In the genomic region with DNA sequence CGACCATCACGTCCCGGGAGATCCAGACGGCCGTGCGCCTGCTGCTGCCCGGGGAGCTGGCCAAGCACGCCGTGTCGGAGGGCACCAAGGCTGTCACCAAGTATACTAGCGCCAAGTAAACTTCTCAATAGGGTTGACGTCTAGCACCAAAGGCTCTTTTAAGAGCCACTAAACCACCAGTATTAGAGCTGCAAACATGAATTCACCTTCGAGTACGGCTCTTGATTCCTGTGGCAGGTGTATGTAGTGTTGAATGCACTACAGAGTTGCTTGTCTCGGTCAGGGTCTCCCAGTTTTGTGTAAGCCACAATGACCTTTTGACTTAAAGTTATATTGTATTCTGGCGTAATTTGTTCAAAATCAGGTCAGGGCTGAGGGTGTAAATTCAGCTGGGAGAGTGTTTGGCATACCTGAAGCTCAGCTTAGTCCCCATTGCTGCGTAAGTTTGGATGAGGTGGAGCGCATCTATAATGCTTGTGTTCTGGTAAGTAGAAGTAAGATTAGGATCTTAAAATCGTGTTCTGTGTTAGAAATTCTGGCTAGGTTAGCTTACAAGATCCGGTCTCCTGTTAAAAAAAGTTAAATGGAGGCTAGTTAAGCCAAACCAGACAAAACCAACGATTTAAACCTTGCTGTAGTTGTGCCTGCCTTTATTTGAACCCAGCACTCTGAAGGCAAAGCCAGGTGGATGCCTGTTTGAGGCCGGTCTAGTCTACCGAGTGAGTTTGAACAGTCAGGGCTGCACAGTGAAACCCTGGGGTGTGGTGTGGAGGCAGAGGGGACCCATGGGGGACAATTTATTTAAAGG, we compare ENCODE assay signal across 8 mouse cellular contexts. TPM values are rescaled to one million over a fixed set of nuclear protein-coding genes. Genes with fewer than 3 reads are reported as not detected.
DNase-seq lines count a peak whose midpoint lies in the region; ATAC-seq and TF ChIP-seq lines count a peak whose summit lies in the region.

No protein-coding gene starts in this region.

- intact Hi-C loops in left cerebral cortex, postnatal 10 days (cut with DNase I) = no loop called here

- 4% methylated on average over 17 of the region's 23 CpGs for WGBS in kidney, embryonic 16.5 days
- WGBS in forebrain, embryonic 15.5 days = 1% methylated on average over 23 of the region's 23 CpGs
- 3% methylated on average over 19 of the region's 23 CpGs for WGBS in liver, postnatal 0 days (ENCODE audit: insufficient replicate concordance)

- peak overlapping the region; percentile 71 for H3K4me2 ChIP-seq in kidney, embryonic 16.5 days (replicated peaks; ENCODE audit: low read depth, low read length)
- H3K4me2 ChIP-seq in forebrain, embryonic 15.5 days (replicated peaks) = peak overlapping the region; percentile 53
- peak overlapping the region; percentile 78 for H3K4me2 ChIP-seq in liver, postnatal 0 days (ENCODE audit: low read depth, low read length)

- no peak for TF ChIP-seq CTCF in Patski (IDR thresholded peaks at IDR 0.05)
- no peak for TF ChIP-seq CTCF in liver, postnatal 0 days (IDR thresholded peaks at IDR 0.05; ENCODE audit: low read depth)

- no peaks in the 10 kb centered on the region for H3K27me3 ChIP-seq in kidney, embryonic 16.5 days (ENCODE audit: insufficient read depth, low read length)
- H3K27me3 ChIP-seq in Patski = no peaks in the 10 kb centered on the region
- no peaks in the 10 kb centered on the region for H3K27me3 ChIP-seq in forebrain, embryonic 15.5 days
- no peaks in the 10 kb centered on the region for H3K27me3 ChIP-seq in liver, postnatal 0 days (ENCODE audit: insufficient read depth, low read length)

- ATAC-seq in kidney, embryonic 16.5 days (ENCODE audit: low FRiP score, low TSS enrichment) = peak; percentile 13; the same call in 1 of the 2 replicates
- ATAC-seq in Patski = peak; percentile 10
- no peak; the same call in 1 of the 2 replicates for ATAC-seq in forebrain, embryonic 15.5 days (replicated peaks)
- no peak; the same call in 1 of the 2 replicates for ATAC-seq in liver, postnatal 0 days

- no peaks in the 10 kb centered on the region for H3K9me3 ChIP-seq in kidney, embryonic 16.5 days (ENCODE audit: low read length)
- no peaks in the 10 kb centered on the region for H3K9me3 ChIP-seq in forebrain, embryonic 15.5 days
- no peaks in the 10 kb centered on the region for H3K9me3 ChIP-seq in liver, postnatal 0 days (ENCODE audit: low read length)

- no peak for TF ChIP-seq EP300 in liver, postnatal 0 days (IDR thresholded peaks at IDR 0.05; ENCODE audit: low read depth)

- peaks cover 33% of the 10 kb centered on the region for H3K4me1 ChIP-seq in kidney, embryonic 16.5 days (ENCODE audit: insufficient read depth, low read length)
- peaks cover 30% of the 10 kb centered on the region for H3K4me1 ChIP-seq in forebrain, embryonic 15.5 days
- H3K4me1 ChIP-seq in liver, postnatal 0 days (ENCODE audit: insufficient read depth) = peaks cover 22% of the 10 kb centered on the region

- CTCF ChIA-PET in Patski (lab: Charles Lee) = interaction anchor here (0.9 kb wide), 1 partner anchor 1365 kb away, joined by 3 read pairs; no protein-coding TSS in a partner anchor

- peak overlapping the region; percentile 66 for H3K9ac ChIP-seq in kidney, embryonic 16.5 days (replicated peaks; ENCODE audit: low read length)
- peak overlapping the region; percentile 46 for H3K9ac ChIP-seq in forebrain, embryonic 15.5 days (replicated peaks)
- peak overlapping the region; percentile 79 for H3K9ac ChIP-seq in liver, postnatal 0 days (replicated peaks)

- H3K27ac ChIP-seq in kidney, embryonic 16.5 days (ENCODE audit: low read length) = peak overlapping the region; percentile 94
- peak overlapping the region; percentile 70 for H3K27ac ChIP-seq in forebrain, embryonic 15.5 days (replicated peaks)
- H3K27ac ChIP-seq in liver, postnatal 0 days (ENCODE audit: low read depth) = peak overlapping the region; percentile 96

- DNase-seq in kidney, postnatal 36 days = no peak
- DNase-seq in Patski (ENCODE audit: low read depth, low spot score) = no peak
- DNase-seq in liver, postnatal 0 days = peak; percentile 51
- peak; percentile 69 for DNase-seq in yolk sac, embryonic 10.5 days (ENCODE audit: low spot score)
- DNase-seq in ovary, adult 18-20 months (ENCODE audit: low spot score) = no peak
- no peak for DNase-seq in left cerebral cortex, postnatal 10 days (ENCODE audit: extremely low spot score in 1 of 2, low spot score in 2 of 2)

- in situ Hi-C loops in Patski (cut with MboI; ENCODE audit: low pct_unique_long_range_greater_than_20kb) = loop anchor here (10.0 to 25.0 kb wide), 5 partner anchors 302 to 1708 kb away; a partner anchor contains a TSS

- no peaks in the 10 kb centered on the region for H3K36me3 ChIP-seq in kidney, embryonic 16.5 days (ENCODE audit: insufficient read depth, low read length)
- H3K36me3 ChIP-seq in forebrain, embryonic 15.5 days = no peaks in the 10 kb centered on the region
- no peaks in the 10 kb centered on the region for H3K36me3 ChIP-seq in liver, postnatal 0 days (replicated peaks; ENCODE audit: insufficient read depth, low read length)

- peak overlapping the region; percentile 46 for H3K4me3 ChIP-seq in kidney, embryonic 16.5 days (ENCODE audit: low read length)
- peak overlapping the region; percentile 46 for H3K4me3 ChIP-seq in forebrain, embryonic 15.5 days
- peak overlapping the region; percentile 60 for H3K4me3 ChIP-seq in liver, postnatal 0 days (ENCODE audit: low read depth, low read length)

- POLR2A ChIA-PET in Patski (lab: Charles Lee) = no interaction called here

RNA-seq across cellular contexts. Expression of a gene that starts 0.7 kb away (rescaled TPM):
- polyA plus RNA-seq in kidney, embryonic 16.5 days (2015; fragmentation: Nextera tagmentation; extraction: Ambion mirVana) = 3.8 and 8.2 TPM in 2 replicates
- 15.2 TPM for polyA plus RNA-seq in Patski (2021)
- polyA plus RNA-seq in forebrain, embryonic 15.5 days (2015; fragmentation: Nextera tagmentation; extraction: Ambion mirVana) = 4.5 and 4.6 TPM in 2 replicates
- polyA plus RNA-seq in liver, postnatal 0 days (2015; fragmentation: Nextera tagmentation; extraction: Ambion mirVana) = 1.7 and 2.2 TPM in 2 replicates
- 10 to 100 TPM; 38.0 to 50.2 TPM for total RNA-seq in left cerebral cortex, postnatal 10 days (2021)

RNA-seq across cellular contexts. Expression of a gene that starts 1.0 kb away (rescaled TPM):
- 7.8 and 9.2 TPM in 2 replicates for polyA plus RNA-seq in kidney, embryonic 16.5 days (2015; fragmentation: Nextera tagmentation; extraction: Ambion mirVana)
- polyA plus RNA-seq in Patski (2021) = 1.6 TPM
- 2.5 and 9.8 TPM in 2 replicates for polyA plus RNA-seq in forebrain, embryonic 15.5 days (2015; fragmentation: Nextera tagmentation; extraction: Ambion mirVana)
- 8.6 and 9.9 TPM in 2 replicates for polyA plus RNA-seq in liver, postnatal 0 days (2015; fragmentation: Nextera tagmentation; extraction: Ambion mirVana)
- 10 to 100 TPM; 37.9 to 54.9 TPM for total RNA-seq in left cerebral cortex, postnatal 10 days (2021)

RNA-seq across cellular contexts. Expression of a gene that starts 4.8 kb away (rescaled TPM):
- 29.5 and 30.5 TPM in 2 replicates for polyA plus RNA-seq in kidney, embryonic 16.5 days (2015; fragmentation: Nextera tagmentation; extraction: Ambion mirVana)
- polyA plus RNA-seq in Patski (2021) = 10.2 TPM
- polyA plus RNA-seq in forebrain, embryonic 15.5 days (2015; fragmentation: Nextera tagmentation; extraction: Ambion mirVana) = 16.9 and 19.2 TPM in 2 replicates
- polyA plus RNA-seq in liver, postnatal 0 days (2015; fragmentation: Nextera tagmentation; extraction: Ambion mirVana) = 18.0 and 18.3 TPM in 2 replicates
- total RNA-seq in left cerebral cortex, postnatal 10 days (2021) = 10 to 100 TPM; 45.9 to 47.6 TPM

RNA-seq across cellular contexts. Expression of a gene that starts 6.4 kb away (rescaled TPM):
- 49.8 and 53.1 TPM in 2 replicates for polyA plus RNA-seq in kidney, embryonic 16.5 days (2015; fragmentation: Nextera tagmentation; extraction: Ambion mirVana)
- not detected for polyA plus RNA-seq in Patski (2021)
- polyA plus RNA-seq in forebrain, embryonic 15.5 days (2015; fragmentation: Nextera tagmentation; extraction: Ambion mirVana) = 19.7 and 27.8 TPM in 2 replicates
- 7.4 and 9.4 TPM in 2 replicates for polyA plus RNA-seq in liver, postnatal 0 days (2015; fragmentation: Nextera tagmentation; extraction: Ambion mirVana)
- 10 to 100 TPM; 26.2 to 28.0 TPM for total RNA-seq in left cerebral cortex, postnatal 10 days (2021)

RNA-seq across cellular contexts. Expression of a gene that starts 6.7 kb away (rescaled TPM):
- polyA plus RNA-seq in kidney, embryonic 16.5 days (2015; fragmentation: Nextera tagmentation; extraction: Ambion mirVana) = 20.2 and 21.5 TPM in 2 replicates
- polyA plus RNA-seq in Patski (2021) = not detected
- 6.8 and 7.3 TPM in 2 replicates for polyA plus RNA-seq in forebrain, embryonic 15.5 days (2015; fragmentation: Nextera tagmentation; extraction: Ambion mirVana)
- 5.1 and 5.3 TPM in 2 replicates for polyA plus RNA-seq in liver, postnatal 0 days (2015; fragmentation: Nextera tagmentation; extraction: Ambion mirVana)
- total RNA-seq in left cerebral cortex, postnatal 10 days (2021) = 10 to 100 TPM; 21.4 to 25.6 TPM

Comparison
In these comparisons a context has a peak if more than half of its experiments do, and no peak if none do; other contexts are left out.
1. ATAC-seq: peak in kidney, embryonic 16.5 days (single experiment) and Patski (single experiment); none in forebrain, embryonic 15.5 days (single experiment) and liver, postnatal 0 days (single experiment).
2. DNase-seq: peak in liver, postnatal 0 days (single experiment) and yolk sac, embryonic 10.5 days (single experiment); none in kidney, postnatal 36 days (0 of 2), Patski (single experiment), ovary, adult 18-20 months (single experiment) and left cerebral cortex, postnatal 10 days (0 of 2).
3. Peak in every context shown above with its lines, with median percentiles within 50 percentile points of each other: H3K27ac ChIP-seq, H3K4me2 ChIP-seq, H3K4me3 ChIP-seq and H3K9ac ChIP-seq.